Mouse (Mus musculus) right cerebral cortex, postnatal 36 days (tissue): Measurements from ENCODE around the gene Foxo3.

ENCODE experiments used
- DNase-seq, 2 experiments: peaks; one replicate each; pipeline ENCODE4 v3.0.0; 2022; ENCODE audit warnings: low spot score in 2 of 2, mixed read lengths in 1 of 2

Foxo3 gene

DNA sequence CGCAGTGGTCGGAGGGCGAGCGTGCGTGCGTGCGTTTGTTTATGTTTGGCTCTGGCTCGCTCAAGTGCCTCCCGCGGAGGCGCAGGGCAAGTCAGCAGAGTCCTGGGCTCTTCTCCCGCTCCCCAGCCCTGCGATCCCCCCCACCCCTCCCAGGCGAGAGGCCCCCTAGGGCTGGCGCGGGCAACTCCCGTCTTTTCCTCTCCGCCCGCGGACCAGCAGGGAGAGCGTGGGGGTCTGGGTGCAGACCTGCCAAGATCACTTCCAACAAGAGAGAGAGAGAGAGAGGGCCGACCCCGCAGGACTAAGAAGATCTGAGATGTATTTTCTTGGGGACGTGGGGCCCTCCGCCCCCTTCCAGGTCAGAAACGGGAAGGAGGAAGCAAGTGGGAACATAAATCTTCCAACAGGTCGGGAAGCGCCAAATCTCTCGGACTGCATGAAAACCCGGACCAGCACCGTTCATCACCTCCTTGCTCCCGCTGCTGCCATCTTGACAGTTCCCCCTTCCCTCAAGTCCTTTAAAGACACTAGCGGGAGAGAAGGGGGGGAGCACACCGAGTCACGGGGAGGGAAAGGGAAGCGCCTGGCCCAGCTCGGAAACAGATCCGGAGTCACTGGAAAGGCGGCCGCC lies 569 bp downstream of the Foxo3 start:
- peak in 1 of 2 experiments; percentile 21 for DNase-seq

- peak in 1 of 2 experiments; percentile 27 for DNase-seq
Observed at GRCm38 (mm10) chr10:42275401-42275870, 1.1 kb downstream of the Foxo3 start.

DNA sequence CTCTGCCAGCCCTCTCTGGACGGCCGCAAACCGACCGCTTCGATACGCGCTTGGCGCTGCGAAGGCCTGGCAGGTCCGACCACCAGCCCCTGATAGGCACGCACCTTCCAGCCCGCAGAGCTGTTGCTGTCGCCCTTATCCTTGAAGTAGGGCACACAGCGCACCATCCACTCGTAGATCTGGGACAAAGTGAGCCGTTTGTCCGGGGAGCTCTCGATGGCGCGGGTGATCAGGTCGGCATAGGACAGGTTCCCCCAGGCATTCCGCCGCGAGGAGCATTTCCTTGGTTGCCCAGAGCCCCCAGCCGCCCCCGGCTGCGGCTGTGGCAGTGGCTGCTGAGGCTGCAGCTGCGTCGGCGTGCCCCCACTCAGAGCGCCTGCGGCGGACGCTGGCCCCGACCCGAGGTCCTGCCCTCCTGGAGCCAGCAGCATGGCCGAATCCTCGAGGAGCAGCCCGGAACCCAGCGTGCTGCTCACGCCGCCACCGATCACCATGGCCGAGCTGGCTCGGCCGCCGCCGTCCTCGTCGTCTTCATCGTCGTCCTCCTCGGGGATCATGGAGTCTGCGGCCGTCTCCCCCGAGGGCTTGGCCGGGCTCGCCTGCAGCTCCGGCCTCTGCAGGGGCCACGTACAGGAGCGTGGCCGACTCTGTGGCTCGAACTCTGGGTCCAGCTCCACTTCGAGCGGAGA lies 1.7 kb downstream of the Foxo3 start:
- no peak for DNase-seq

DNA sequence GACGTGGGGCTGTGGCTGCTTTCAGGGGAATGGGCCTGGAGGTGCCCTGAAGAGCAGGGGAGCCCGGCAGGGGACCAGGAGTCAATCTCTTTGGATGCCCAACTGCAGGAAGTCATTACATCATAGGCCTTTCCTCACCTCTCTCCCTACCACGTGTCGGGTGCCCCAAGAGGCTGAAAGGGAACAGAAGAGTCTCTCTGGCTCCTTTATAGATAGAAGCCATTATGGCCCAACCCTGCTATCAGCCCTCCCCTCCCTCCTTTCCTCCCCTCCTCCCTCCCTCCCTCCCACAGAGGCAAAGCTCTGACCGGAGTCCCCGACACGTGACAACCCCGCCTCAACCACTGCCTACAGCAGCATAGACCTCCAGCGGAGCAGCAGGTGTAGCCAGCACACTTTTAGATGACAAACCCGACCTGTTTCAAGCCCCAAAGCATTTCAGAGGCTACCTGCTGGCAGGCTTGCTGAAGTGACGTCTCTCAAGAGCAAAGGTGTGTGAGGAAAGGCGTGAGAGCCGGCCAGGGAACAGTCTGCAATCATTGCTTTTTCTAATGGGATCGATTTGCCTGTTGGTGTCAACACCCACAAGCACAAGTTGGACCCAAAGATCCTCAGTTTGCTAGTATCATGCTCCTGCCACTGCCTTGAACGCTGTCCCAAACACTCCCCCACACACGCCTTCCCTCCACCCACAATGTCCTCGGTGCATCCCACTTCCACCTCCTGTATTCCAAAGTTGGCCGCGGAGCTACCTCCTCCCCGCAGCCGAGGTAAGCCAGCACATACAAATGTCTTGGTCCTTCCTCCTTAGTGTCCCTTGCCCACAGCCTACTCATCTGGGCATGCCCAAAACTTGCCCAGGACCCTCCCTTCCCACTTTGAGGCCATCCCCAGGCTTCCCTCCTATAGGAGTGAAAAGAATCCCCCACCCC lies 2.5 kb downstream of the Foxo3 start:
- no peak for DNase-seq

- no peak for DNase-seq
Observed at GRCm38 (mm10) chr10:42273403-42273759, 3.2 kb downstream of the Foxo3 start.

- no peak for DNase-seq
Observed at GRCm38 (mm10) chr10:42271454-42272230, 4.9 kb downstream of the Foxo3 start.

- no peak for DNase-seq
Observed at GRCm38 (mm10) chr10:42270277-42271083, 6.1 kb downstream of the Foxo3 start.

DNA sequence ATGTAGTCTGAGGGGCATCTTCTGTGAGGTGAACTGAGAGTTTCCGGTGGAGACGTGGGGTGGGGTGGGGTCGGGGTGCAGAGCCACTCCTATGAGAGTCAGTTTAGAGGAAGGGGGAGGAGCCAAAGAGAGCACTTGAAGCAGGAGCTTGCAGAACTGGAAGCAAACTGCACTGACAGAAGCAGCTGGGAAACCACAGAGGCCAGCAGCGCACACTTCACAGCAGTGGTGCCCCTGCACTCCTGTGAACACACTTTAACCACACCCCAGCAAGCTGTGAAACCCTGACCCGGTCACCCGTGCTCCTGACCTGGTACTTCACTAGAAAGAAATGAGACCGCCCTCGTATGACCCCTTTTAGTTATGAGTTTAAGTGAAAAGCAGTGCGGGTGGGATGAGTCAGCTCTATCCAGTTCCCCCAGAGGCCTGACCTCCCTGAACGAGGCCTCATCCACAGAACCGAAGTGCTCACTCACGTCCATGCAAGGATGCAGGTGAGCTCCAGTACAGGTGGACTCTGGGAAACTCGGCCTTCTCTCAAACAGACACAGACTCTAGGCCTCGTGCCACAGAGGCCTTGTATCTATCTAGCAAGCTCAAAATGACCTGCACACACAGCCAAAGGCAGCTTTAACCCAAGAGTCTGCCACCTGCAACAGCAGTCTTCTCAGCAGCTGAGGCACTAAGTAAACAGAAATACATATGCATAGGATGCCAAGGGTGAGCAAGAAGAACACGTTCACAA lies 7.1 kb downstream of the Foxo3 start:
- no peak for DNase-seq

GRCm38 (mm10) chr10:42267811-42268545 lies 8.6 kb downstream of the Foxo3 start:
- DNase-seq, result no peak

DNA sequence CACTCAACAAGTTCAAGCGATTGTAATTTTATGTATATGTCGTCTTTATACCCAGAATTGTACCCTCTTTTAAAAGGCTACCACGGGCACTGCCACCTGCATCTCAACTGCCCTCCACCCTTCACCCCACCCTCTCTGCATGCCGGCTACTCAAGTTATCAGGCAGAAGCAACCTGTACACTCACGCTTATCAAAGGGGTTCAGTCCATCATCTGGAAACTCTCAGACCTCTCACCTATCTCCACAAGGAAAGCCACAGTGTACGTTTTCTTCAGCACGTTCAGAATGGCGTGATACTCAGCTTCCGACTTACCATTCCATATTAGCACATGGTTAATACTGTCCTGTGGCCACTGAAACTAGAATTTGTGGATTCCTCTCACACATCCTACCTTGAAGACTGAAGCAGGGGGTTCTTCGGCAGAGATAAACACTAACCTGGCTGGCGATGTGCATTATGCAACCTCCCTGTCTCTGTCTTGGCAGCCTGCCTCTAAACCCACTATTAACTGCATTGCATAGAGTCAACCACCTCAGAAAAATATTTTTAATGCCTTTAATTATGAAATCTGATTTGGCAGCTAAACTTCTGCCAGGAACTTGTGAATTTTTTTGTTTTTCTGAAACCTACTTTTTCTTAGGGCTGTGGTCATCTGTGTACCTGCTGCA lies 11.4 kb downstream of the Foxo3 start:
- no peak for DNase-seq

DNA sequence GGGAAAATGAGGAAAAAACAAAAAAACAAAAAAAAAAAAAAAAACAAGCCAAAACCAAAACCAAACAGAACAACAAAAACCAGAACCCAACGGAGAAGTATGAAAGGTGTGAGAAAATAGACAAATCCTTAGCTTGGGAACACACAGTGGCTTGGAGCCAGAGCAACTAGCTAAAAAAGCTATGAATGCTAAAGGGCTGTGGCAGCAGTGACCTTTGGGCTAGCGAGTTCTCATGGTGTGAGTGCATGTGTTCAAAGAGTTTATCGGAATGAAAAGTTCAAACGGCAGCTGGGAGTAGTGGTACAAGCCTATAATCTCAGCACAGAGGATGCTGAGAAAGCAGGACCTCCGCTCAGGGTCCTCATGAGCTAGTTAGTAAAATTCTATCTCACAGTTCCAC lies 12.4 kb downstream of the Foxo3 start:
- no peak for DNase-seq

DNA sequence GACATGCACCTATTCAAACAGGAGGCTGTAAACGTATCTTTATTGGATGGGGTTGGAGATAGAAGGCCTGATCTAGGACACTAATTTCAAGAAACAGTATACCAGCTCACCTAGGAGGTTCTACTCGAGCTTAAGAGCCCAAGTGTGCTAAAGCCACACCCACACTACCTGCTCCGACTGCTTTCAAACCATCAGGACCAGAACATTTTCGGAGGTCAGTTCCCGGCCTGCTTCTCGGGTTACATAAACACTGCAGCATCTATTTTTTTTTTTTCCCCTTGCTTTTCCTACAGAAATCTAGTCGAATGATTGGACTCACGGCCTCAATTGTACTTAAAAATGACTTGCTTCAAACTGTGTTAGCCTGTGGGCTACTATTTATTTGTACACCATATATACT lies 12.9 kb downstream of the Foxo3 start:
- no peak for DNase-seq

- no peak for DNase-seq
Observed at GRCm38 (mm10) chr10:42262061-42262460, 14.5 kb downstream of the Foxo3 start.

DNA sequence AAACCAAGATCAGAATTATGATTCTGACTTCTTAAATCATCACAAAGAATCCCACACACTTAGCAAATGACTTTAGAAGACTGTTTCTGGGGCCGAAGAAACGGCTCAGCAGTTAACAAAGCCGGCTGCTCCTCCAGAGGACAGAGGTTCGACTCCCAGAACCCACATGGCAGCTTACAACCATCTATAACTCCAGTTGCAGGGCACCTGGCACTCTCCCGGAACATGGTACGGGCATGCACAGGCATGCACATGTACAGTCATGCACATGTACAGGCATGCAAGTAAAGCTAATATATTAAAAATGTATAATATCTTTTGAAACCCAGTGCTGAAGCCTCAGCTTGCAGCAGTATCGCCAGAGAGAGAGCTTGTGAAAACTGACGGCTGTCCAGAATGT lies 15.5 kb downstream of the Foxo3 start:
- no peak for DNase-seq

DNA sequence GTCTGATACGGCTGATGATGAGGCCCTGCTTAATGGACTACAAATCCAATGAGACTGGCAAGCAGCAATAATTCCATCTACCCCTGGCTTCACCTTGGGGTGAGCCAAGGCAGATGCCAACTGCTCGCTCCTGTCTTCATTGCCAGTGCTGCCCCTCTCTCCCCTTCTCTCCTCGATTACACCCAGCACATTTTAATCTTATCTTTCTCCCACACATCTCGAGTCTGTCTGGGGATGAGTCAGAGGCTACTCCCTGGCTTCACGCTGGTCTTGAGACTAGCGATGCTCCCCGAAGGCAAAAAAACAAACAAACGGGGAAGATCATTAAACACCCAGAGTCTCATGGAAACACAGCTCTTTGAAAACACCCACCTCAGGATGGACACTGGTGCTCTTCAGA lies 16.0 kb downstream of the Foxo3 start:
- no peak for DNase-seq

GRCm38 (mm10) chr10:42259602-42260001 lies 17.0 kb downstream of the Foxo3 start:
- no peak for DNase-seq

DNA sequence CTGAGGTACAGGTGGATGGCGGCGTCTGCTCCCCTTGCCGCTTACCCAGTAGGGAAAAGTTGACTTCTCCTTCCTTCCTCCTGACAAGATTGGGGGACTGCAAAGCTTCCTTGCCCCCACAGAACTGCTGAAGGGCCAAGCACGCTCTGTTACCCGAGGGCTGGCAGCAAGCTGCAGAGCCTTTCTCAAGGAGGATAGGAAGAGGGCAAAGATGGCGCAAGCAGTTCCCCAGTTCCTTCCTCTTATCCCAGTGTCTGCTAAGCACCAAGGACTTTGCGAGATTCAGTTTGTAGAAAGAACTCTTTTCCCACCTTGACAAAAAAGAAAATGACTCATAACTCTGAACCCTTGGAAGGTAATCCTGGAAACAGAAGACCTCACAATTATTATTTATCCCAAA lies 18.6 kb downstream of the Foxo3 start:
- DNase-seq, result no peak

- no peak for DNase-seq
Observed at GRCm38 (mm10) chr10:42254788-42255187, 21.8 kb downstream of the Foxo3 start.
